Mouse (Mus musculus) gastrocnemius, adult 18-20 months (tissue): ENCODE measurements around the gene Rmi2. TPM values are rescaled to one million over a fixed set of nuclear protein-coding genes. Genes with fewer than 3 reads are reported as not detected.

ENCODE experiments used
- DNase-seq: peaks from one replicate; pipeline ENCODE4 v3.0.0; 2021; ENCODE audit warnings: low spot score
- total RNA-seq, 2 experiments: library from RNA; stranded (reverse); gene quantifications; 2 replicates each; pipeline ENCODE4 v1.2.3; 2021

Gene Rmi2
- total RNA-seq, 2 experiments from 2014 or later: 0.95 to 1.5 TPM

- no peak for DNase-seq
Measured at GRCm38 (mm10) chr16:10923561-10923960, 88.7 kb downstream of the Rmi2 start.

- no peak for DNase-seq
Measured at GRCm38 (mm10) chr16:10925591-10926180, 90.8 kb downstream of the Rmi2 start.

GRCm38 (mm10) chr16:10927026-10927425, 92.2 kb downstream of the Rmi2 start:
- no peak for DNase-seq

- no peak for DNase-seq
Measured at GRCm38 (mm10) chr16:10933372-10933771, 98.5 kb downstream of the Rmi2 start.

- DNase-seq: no peak
Measured at GRCm38 (mm10) chr16:10934047-10934446, 99.2 kb downstream of the Rmi2 start.

GRCm38 (mm10) chr16:10936700-10937319, 102.0 kb downstream of the Rmi2 start:
- no peak for DNase-seq

GRCm38 (mm10) chr16:10937497-10937896, 102.6 kb downstream of the Rmi2 start:
- no peak for DNase-seq

- no peak for DNase-seq
Measured at GRCm38 (mm10) chr16:10939932-10940331, 105.1 kb downstream of the Rmi2 start.

- DNase-seq: no peak
Measured at GRCm38 (mm10) chr16:10940661-10941060, 105.8 kb downstream of the Rmi2 start.

Other genes with a start within 250 kb of the Rmi2 start
- under 1 TPM; 0.21 to 0.52 TPM for gene Socs1, start 49.5 kb upstream of the Rmi2 start, total RNA-seq
- not detected for gene Tnp2, start 46.4 kb upstream of the Rmi2 start, total RNA-seq
- not detected for gene Prm3, start 44.1 kb upstream of the Rmi2 start, total RNA-seq
- gene Prm2, start 38.9 kb upstream of the Rmi2 start, total RNA-seq: not detected
- not detected for gene Prm1, start 29.2 kb upstream of the Rmi2 start, total RNA-seq
- gene Gm11172, start 22.1 kb upstream of the Rmi2 start, total RNA-seq: not detected
- gene Snn, start 225.9 kb downstream of the Rmi2 start, total RNA-seq: 1 to 10 TPM; 2.4 to 3.4 TPM
- 10 to 100 TPM in 1 of 2 experiments, 1 to 10 TPM in 1; 8.7 to 10.7 TPM for gene Litaf, start 231.1 kb downstream of the Rmi2 start, total RNA-seq